Mouse (Mus musculus): ENCODE measurements around the gene Gm45799. TPM values are rescaled to one million over a fixed set of nuclear protein-coding genes. Genes with fewer than 3 reads are reported as not detected.

The Gm45799 gene
- polyA plus RNA-seq, 1 experiment: 226 TPM

- Histone ChIP-seq H3K27me3 (ENCODE audit: control insufficient read depth, insufficient read depth, low read length) (no peaks in the 10 kb centered on the region), H3K27ac (ENCODE audit: insufficient read depth, low read depth, low read length) (no peak overlapping the region), H3K4me1 (ENCODE audit: control insufficient read depth, insufficient read depth, insufficient read length, low read length) (no peaks in the 10 kb centered on the region), H3K4me3 (ENCODE audit: low read depth, low read length) (no peak overlapping the region), H3K36me3 (ENCODE audit: control insufficient read depth, insufficient read depth, low read length) (no peaks in the 10 kb centered on the region)
- WGBS: 72% methylated on average over 5 of the region's 5 CpGs
- TF ChIP-seq CTCF (IDR thresholded peaks at IDR 0.05; ENCODE audit: extremely low read depth, insufficient read length, insufficient replicate concordance, low read depth, low read length) (no peak), POLR2A (IDR thresholded peaks at IDR 0.05; ENCODE audit: low read depth, low read length) (no peak)
Measured at GRCm38 (mm10) chr7:105708733-105709132, 68.4 kb downstream of the Gm45799 start.

- no peaks in the 10 kb centered on the region for H3K27me3 ChIP-seq (ENCODE audit: control insufficient read depth, insufficient read depth, low read length)
- no peaks in the 10 kb centered on the region for H3K4me1 ChIP-seq (ENCODE audit: control insufficient read depth, insufficient read depth, insufficient read length, low read length)
- H3K36me3 ChIP-seq (ENCODE audit: control insufficient read depth, insufficient read depth, low read length): no peaks in the 10 kb centered on the region
- no peak overlapping the region for H3K27ac ChIP-seq (ENCODE audit: insufficient read depth, low read depth, low read length)
- H3K4me3 ChIP-seq (ENCODE audit: low read depth, low read length): no peak overlapping the region
- 68% methylated on average over 3 of the region's 3 CpGs for WGBS
- TF ChIP-seq CTCF (IDR thresholded peaks at IDR 0.05; ENCODE audit: extremely low read depth, insufficient read length, insufficient replicate concordance, low read depth, low read length): no peak
- no peak for TF ChIP-seq POLR2A (IDR thresholded peaks at IDR 0.05; ENCODE audit: low read depth, low read length)
Measured at GRCm38 (mm10) chr7:105715366-105715765, 75.0 kb downstream of the Gm45799 start.

- 72% methylated on average over 2 of the region's 2 CpGs for WGBS
- TF ChIP-seq CTCF (IDR thresholded peaks at IDR 0.05; ENCODE audit: extremely low read depth, insufficient read length, insufficient replicate concordance, low read depth, low read length) (no peak), POLR2A (IDR thresholded peaks at IDR 0.05; ENCODE audit: low read depth, low read length) (no peak)
- H3K27ac ChIP-seq (ENCODE audit: insufficient read depth, low read depth, low read length): no peak overlapping the region
Measured at GRCm38 (mm10) chr7:105721916-105722315, 81.6 kb downstream of the Gm45799 start.

GRCm38 (mm10) chr7:105726144-105726979 lies 86.0 kb downstream of the Gm45799 start:
- TF ChIP-seq POLR2A (IDR thresholded peaks at IDR 0.05; ENCODE audit: low read depth, low read length) (no peak), CTCF (IDR thresholded peaks at IDR 0.05; ENCODE audit: extremely low read depth, insufficient read length, insufficient replicate concordance, low read depth, low read length) (0 out of 2 replicates have a peak, but pooled peaks have one; percentile 27)

More at GRCm38 (mm10) chr7:105721916-105722315, 81.6 kb downstream of the Gm45799 start:
- Histone ChIP-seq H3K4me3 (ENCODE audit: low read depth, low read length) (no peak overlapping the region), H3K4me1 (ENCODE audit: control insufficient read depth, insufficient read depth, insufficient read length, low read length) (no peaks in the 10 kb centered on the region), H3K36me3 (ENCODE audit: control insufficient read depth, insufficient read depth, low read length) (no peaks in the 10 kb centered on the region), H3K27me3 (ENCODE audit: control insufficient read depth, insufficient read depth, low read length) (no peaks in the 10 kb centered on the region)

GRCm38 (mm10) chr7:105726980-105727325 lies 86.6 kb downstream of the Gm45799 start:
- Histone ChIP-seq H3K27me3 (ENCODE audit: control insufficient read depth, insufficient read depth, low read length) (no peaks in the 10 kb centered on the region), H3K4me3 (ENCODE audit: low read depth, low read length) (no peak overlapping the region), H3K27ac (ENCODE audit: insufficient read depth, low read depth, low read length) (no peak overlapping the region), H3K36me3 (ENCODE audit: control insufficient read depth, insufficient read depth, low read length) (peaks cover 5% of the 10 kb centered on the region), H3K4me1 (ENCODE audit: control insufficient read depth, insufficient read depth, insufficient read length, low read length) (no peaks in the 10 kb centered on the region)
- TF ChIP-seq POLR2A (IDR thresholded peaks at IDR 0.05; ENCODE audit: low read depth, low read length) (no peak), CTCF (IDR thresholded peaks at IDR 0.05; ENCODE audit: extremely low read depth, insufficient read length, insufficient replicate concordance, low read depth, low read length) (no peak)
- 89% methylated on average over 4 of the region's 4 CpGs for WGBS

More at GRCm38 (mm10) chr7:105726144-105726979, 86.0 kb downstream of the Gm45799 start:
- Histone ChIP-seq H3K4me3 (ENCODE audit: low read depth, low read length) (no peak overlapping the region), H3K27ac (ENCODE audit: insufficient read depth, low read depth, low read length) (no peak overlapping the region), H3K4me1 (ENCODE audit: control insufficient read depth, insufficient read depth, insufficient read length, low read length) (no peaks in the 10 kb centered on the region), H3K27me3 (ENCODE audit: control insufficient read depth, insufficient read depth, low read length) (no peaks in the 10 kb centered on the region), H3K36me3 (ENCODE audit: control insufficient read depth, insufficient read depth, low read length) (peaks cover 3% of the 10 kb centered on the region)
- WGBS: 79% methylated on average over 4 of the region's 4 CpGs

- Histone ChIP-seq H3K4me3 (ENCODE audit: low read depth, low read length) (no peak overlapping the region), H3K4me1 (ENCODE audit: control insufficient read depth, insufficient read depth, insufficient read length, low read length) (no peaks in the 10 kb centered on the region), H3K27ac (ENCODE audit: insufficient read depth, low read depth, low read length) (no peak overlapping the region), H3K27me3 (ENCODE audit: control insufficient read depth, insufficient read depth, low read length) (no peaks in the 10 kb centered on the region), H3K36me3 (ENCODE audit: control insufficient read depth, insufficient read depth, low read length) (peaks cover 21% of the 10 kb centered on the region)
- 79% methylated on average over 6 of the region's 6 CpGs for WGBS
- TF ChIP-seq CTCF (IDR thresholded peaks at IDR 0.05; ENCODE audit: extremely low read depth, insufficient read length, insufficient replicate concordance, low read depth, low read length) (no peak), POLR2A (IDR thresholded peaks at IDR 0.05; ENCODE audit: low read depth, low read length) (no peak)
Measured at GRCm38 (mm10) chr7:105728701-105729428, 88.5 kb downstream of the Gm45799 start.

- Histone ChIP-seq H3K36me3 (ENCODE audit: control insufficient read depth, insufficient read depth, low read length) (peaks cover 24% of the 10 kb centered on the region), H3K27ac (ENCODE audit: insufficient read depth, low read depth, low read length) (no peak overlapping the region), H3K27me3 (ENCODE audit: control insufficient read depth, insufficient read depth, low read length) (no peaks in the 10 kb centered on the region), H3K4me1 (ENCODE audit: control insufficient read depth, insufficient read depth, insufficient read length, low read length) (no peaks in the 10 kb centered on the region; the same call in 1 of the 2 replicates), H3K4me3 (ENCODE audit: low read depth, low read length) (no peak overlapping the region)
- TF ChIP-seq POLR2A (IDR thresholded peaks at IDR 0.05; ENCODE audit: low read depth, low read length) (no peak), CTCF (IDR thresholded peaks at IDR 0.05; ENCODE audit: extremely low read depth, insufficient read length, insufficient replicate concordance, low read depth, low read length) (no peak)
- WGBS: 96% methylated on average over 11 of the region's 11 CpGs
Measured at GRCm38 (mm10) chr7:105733836-105734235, 93.5 kb downstream of the Gm45799 start.

Other genes starting within 250 kb of the Gm45799 start
- 48.0 and 102 TPM in 2 replicates for gene Fam160a2, start 240.5 kb upstream of the Gm45799 start, polyA plus RNA-seq (2012; rRNA removed)
- 0.10 TPM in 1 of 2 replicates, not detected in the other for gene Cnga4, start 236.0 kb upstream of the Gm45799 start, polyA plus RNA-seq (2012; rRNA removed)
- 0.04 and 0.34 TPM in 2 replicates for gene Cckbr, start 214.8 kb upstream of the Gm45799 start, polyA plus RNA-seq (2012; rRNA removed)
- gene Cavin3, start 158.3 kb upstream of the Gm45799 start, polyA plus RNA-seq (2012; rRNA removed): 37.1 and 41.6 TPM in 2 replicates
- 10.2 and 11.7 TPM in 2 replicates for gene Smpd1, start 86.2 kb upstream of the Gm45799 start, polyA plus RNA-seq (2012; rRNA removed)
- gene Apbb1, start 58.9 kb upstream of the Gm45799 start, polyA plus RNA-seq (2012; rRNA removed): 15.5 and 16.8 TPM in 2 replicates
- 0.22 TPM in 1 of 2 replicates, not detected in the other for gene Hpx, start 40.4 kb upstream of the Gm45799 start, polyA plus RNA-seq (2012; rRNA removed)
- gene Trim3, start 7.0 kb upstream of the Gm45799 start, polyA plus RNA-seq (2012; rRNA removed): 13.3 and 15.5 TPM in 2 replicates
- 104 and 142 TPM in 2 replicates for gene Timm10b, start 496 bp upstream of the Gm45799 start, polyA plus RNA-seq (2012; rRNA removed)
- 29.1 and 43.8 TPM in 2 replicates for gene Arfip2, start 136 bp upstream of the Gm45799 start, polyA plus RNA-seq (2012; rRNA removed)
- gene Dnhd1, start 10.3 kb downstream of the Gm45799 start, polyA plus RNA-seq (2012; rRNA removed): 0.37 and 0.56 TPM in 2 replicates
- gene Ilk, start 96.0 kb downstream of the Gm45799 start, polyA plus RNA-seq (2012; rRNA removed): 39.9 and 60.8 TPM in 2 replicates
- gene Rrp8, start 96.8 kb downstream of the Gm45799 start, polyA plus RNA-seq (2012; rRNA removed): 2.5 and 2.7 TPM in 2 replicates
- gene Taf10, start 103.8 kb downstream of the Gm45799 start, polyA plus RNA-seq (2012; rRNA removed): 400 and 599 TPM in 2 replicates
- 37.2 and 55.9 TPM in 2 replicates for gene Tpp1, start 111.7 kb downstream of the Gm45799 start, polyA plus RNA-seq (2012; rRNA removed)
- gene Dchs1, start 147.1 kb downstream of the Gm45799 start, polyA plus RNA-seq (2012; rRNA removed): 2.9 and 5.2 TPM in 2 replicates
- gene Mrpl17, start 170.5 kb downstream of the Gm45799 start, polyA plus RNA-seq (2012; rRNA removed): 125 and 127 TPM in 2 replicates

Data from small intestine, adult 2 months (tissue).